Mouse (Mus musculus): ENCODE data around the gene Ddx39b.
"Not testable (repeated sequence)": the region's sequence is repeated elsewhere in the genome, so short reads cannot be mapped to it uniquely, and the experiment has no call there.

Ddx39b gene

GRCm38 (mm10) chr17:35220156-35220952, 21.2 kb upstream of the Ddx39b start, which contains the start of gene Gm16181:
Gene Gm16181 (plus strand): TSS chr17:35220834.
- DNase-seq = peak; percentile 64 to 73

DNA sequence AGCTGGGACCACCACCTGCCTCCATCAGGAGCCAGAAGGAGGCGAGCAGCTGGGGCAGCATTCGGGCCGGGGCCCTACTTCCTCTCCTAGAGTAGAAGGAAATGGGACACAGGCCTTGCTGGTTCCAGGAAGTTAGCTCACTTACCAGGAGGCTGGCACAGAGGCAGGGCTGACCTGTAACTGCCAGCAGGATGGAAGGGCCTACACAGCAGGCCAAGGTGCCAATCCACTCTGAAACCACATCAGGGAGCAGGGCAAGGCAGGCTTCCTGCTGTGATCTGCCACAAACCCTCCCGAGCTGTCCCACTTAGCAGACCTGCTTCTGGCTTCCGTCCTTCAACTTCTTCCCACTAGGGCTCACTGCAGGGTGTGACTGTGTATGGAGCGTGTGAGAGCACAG, 19.2 kb upstream of the Ddx39b start:
- peak in 1 of 2 experiments; percentile 54 for DNase-seq

DNA sequence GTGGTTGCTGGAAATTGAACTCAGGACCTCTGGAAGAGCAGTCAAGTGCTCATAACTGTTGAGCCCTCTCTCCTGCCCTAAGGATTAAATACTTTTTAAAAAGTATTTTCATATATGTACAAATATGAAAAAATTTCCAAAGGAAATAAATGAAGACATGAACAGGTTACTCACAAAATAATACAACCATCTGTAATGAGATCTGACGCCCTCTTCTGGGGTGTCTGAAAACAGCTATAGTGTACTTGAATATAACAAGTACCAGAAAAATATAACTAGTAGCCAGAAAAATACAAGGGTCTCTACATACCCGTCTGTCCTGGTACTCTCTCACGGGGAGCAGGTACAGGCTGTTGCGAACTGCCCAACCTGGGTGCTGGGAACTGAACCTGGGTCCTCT, 16.9 kb upstream of the Ddx39b start:
- no peak for DNase-seq

GRCm38 (mm10) chr17:35225456-35225855, 16.1 kb upstream of the Ddx39b start:
- DNase-seq = no peak

DNA sequence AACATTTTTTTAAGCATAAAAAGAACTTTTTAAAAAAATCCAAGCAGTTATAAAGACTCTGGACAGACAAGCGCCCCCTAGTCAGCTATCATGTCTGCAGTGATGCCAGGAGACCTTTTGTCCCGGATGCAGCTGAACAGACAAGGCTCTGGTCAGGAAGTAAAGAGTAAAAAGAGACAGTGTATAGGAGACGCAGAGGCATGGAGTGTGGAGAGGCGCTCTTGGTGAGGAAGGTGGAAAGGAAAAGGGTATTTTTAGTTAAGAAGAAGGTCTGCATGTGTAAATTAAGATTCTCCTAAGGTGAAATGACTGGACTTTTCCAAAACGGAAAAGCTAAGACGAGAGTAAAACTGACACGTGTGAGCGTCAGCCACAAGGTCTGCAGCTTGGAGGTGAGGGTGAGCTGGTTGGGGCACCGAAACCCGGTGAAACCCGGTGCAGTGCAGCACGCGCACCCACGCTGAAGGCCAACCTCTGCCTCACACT, 14.9 kb upstream of the Ddx39b start:
- DNase-seq = peak in 1 of 2 experiments; percentile 52

- DNase-seq = no peak
Observed at GRCm38 (mm10) chr17:35231022-35231421, 10.5 kb upstream of the Ddx39b start.

DNA sequence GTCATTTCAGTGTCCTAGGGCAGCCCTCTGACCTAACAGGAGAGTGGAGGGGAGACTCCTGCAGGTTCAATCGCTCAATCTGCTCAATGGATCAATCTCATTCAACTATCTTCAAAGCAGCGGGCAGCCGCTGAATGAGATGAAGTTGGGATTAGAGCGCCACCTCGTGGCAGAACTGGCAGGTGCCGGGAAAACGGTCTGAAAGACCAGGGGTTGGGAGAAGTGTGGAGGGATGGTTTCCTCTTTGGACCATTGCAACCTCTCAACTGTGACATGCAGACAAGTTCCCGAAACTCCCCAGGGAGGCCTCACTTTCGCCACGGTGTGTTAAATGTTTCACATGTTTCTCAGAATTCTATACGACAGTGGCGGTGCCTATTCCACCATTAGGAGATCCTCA, 9.5 kb upstream of the Ddx39b start:
- DNase-seq = peak; percentile 93 to 95

DNA sequence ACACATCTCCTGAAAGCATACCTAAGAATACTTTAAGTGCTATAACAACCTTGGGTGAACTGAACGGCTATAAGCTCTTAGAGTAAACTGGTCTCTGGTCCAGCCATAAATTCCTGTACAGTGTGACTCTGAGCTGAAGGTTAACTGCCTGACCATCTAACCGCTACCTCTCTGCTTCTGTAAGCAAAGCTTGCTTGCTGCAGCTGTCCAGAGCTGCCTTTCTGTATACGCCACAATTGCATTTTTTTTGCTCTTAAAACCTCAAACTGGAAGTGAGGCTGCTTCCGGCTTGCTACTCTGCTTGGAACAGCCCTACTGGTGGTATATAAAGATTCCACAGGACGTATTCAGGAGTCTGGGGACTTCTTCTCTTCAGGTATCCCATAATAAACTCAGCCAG, 8.9 kb upstream of the Ddx39b start:
- peak; percentile 5 to 19 for DNase-seq

- peak; percentile 20 to 51 for DNase-seq
Observed at GRCm38 (mm10) chr17:35233114-35233980, 8.2 kb upstream of the Ddx39b start, which contains the start of gene Atp6v1g2. Gene Atp6v1g2 (plus strand): TSS chr17:35233660.

DNA sequence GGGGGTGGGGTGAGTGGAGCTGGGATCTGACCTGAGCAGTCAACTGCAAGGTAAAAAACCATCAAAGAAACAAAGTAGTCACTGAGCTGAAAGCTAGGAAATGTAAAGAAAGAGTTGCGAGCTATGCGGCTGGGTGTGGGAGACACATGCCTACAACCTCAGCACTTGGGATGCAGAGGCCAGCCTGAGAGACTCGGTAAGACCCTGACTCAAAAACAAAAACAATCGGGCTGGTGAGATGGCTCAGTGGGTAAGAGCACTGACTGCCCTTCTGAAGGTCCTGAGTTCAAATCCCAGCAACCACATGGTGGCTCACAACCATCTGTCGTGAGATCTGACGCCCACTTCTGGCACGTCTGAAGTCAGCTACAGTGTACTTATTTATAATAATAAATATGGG, 7.5 kb upstream of the Ddx39b start:
- not testable (repeated sequence) for DNase-seq

DNA sequence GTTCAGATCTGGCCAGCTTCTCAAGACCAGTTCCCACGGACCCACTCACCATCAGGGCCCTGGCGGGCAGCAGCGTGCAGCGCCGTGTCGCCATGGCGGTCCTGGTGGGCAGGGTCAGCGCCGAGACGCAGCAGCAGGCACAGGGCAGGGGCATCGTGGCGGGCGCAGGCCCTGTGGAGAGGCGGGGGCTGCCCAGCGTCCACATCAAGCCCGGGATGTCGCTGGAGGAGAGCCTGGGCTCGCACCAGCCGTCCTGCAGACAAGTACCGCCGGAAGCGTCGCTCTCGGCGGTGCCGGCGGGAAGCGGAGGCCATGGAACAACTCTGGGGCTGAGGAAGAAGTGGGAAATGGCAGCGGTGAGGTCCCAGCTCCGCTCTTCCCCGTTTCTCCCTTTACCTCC, 6.6 kb upstream of the Ddx39b start:
- peak; percentile 67 to 78 for DNase-seq

DNA sequence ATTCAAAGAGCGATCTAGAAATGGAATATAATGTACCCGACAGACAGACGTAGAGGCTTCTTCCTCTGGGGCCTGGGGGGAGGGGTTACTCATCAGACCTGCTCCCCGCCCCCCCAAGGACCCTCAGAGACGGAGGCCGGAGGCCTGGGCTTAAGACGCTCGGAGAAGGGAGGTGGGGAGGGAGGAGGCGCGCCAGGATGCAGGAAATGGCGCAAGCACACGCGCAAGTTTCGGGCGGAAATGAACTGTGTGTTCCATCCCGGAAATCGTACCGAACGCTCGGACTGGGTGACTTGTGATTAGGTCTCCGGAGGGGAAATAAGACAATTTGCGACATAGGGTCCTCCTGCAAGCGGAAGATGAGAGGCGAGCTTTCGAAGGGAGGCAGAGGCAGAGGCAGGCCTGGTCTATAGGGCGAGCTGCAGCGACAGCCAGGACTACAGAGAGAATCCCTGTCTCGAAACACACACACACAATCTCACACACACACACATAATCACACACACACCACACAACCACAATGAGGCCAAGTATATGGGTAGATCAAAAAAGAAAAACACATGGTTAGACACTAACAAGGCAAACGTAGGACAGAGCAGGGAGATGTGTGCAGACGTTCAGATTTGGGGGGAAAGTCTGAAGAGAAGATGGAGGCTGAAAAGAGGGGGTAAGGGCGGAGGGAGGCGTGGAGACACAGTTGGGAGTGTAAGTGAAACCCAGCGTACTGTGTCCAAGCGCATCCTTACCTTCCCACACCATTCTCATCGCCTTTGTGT, 5.7 kb upstream of the Ddx39b start, which contains the start of gene Nfkbil1:
TSS of gene Nfkbil1 (minus strand) at position 179 of the 776 bp plus-strand sequence.
- peak; percentile 90 to 95 for DNase-seq

- DNase-seq = peak; percentile 98 to 99
Observed at GRCm38 (mm10) chr17:35236390-35236746, 5.2 kb upstream of the Ddx39b start.

DNA sequence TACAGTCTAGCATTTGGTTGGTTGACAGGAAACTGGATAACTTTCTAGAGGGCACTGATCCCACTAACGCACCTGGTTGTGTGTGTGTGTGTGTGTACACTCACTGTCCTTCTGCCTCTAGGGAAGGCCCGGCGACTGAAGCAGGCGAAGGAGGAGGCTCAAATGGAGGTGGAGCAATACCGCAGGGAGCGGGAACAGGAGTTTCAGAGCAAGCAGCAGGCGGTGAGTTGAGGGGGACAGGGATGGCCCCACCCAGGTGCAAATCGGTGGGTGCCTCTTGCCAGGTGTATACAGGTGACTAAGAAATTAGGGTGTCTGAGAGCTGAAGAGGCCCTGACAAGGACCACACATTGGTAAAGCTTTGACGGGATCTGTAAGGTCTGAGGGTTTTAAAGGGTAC, 4.5 kb upstream of the Ddx39b start:
- no peak for DNase-seq

- no peak for DNase-seq
Observed at GRCm38 (mm10) chr17:35237504-35237903, 4.0 kb upstream of the Ddx39b start.

GRCm38 (mm10) chr17:35239700-35240099, 1.8 kb upstream of the Ddx39b start:
- DNase-seq = no peak

GRCm38 (mm10) chr17:35240384-35241304, 902 bp upstream of the Ddx39b start:
- DNase-seq = peak in 1 of 2 experiments; percentile 54

GRCm38 (mm10) chr17:35242015-35242941, 732 bp downstream of the Ddx39b start:
- DNase-seq = peak; percentile 78 to 89

DNA sequence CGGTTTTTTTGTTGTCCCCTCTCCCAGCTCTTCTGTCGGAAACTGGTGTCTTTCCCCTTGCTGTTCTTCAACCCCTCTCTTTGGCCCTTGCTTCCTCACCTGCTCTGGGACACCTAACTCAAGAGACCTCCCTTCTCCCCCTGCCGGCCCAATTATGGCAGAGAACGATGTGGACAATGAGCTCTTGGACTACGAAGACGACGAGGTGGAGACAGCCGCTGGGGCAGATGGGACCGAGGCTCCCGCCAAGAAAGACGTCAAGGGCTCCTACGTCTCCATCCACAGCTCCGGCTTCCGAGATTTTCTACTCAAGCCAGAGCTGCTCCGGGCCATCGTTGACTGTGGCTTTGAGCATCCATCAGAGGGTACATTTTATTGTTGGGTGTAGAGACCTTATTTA, 1.5 kb downstream of the Ddx39b start:
- DNase-seq = peak; percentile 73 to 78

DNA sequence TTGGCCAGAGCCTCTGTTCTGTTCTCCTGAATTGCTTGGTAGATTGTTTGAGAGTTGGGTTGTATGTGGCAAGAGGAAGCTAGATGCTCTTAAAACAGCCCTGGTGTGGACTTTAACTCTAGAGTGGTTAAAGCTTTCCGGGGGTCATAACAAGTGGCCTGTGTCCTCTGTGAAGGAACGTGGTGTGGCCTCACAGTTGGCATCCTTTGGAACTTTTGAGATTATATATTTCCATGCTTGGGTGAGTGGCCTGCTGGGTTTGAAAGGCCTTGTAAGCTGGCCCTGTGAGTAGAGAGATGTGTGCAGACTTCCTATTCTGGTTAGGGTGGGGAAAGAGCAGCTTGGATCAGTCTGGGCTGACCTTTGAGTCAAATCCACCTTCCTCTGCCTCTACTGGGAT, 3.5 kb downstream of the Ddx39b start:
- no peak for DNase-seq

All from kidney, postnatal 4 days (tissue).